Mouse (Mus musculus) neural tube, embryonic 15.5 days (tissue): Measurements from ENCODE around the gene Orc6. TPM values are rescaled to one million over a fixed set of nuclear protein-coding genes. Genes with fewer than 3 reads are reported as not detected.

ENCODE experiments used
- ATAC-seq: fragments of 200-750 bp; cut with Nextera tagmentation; 2 replicates; pipeline ENCODE4 v1.8.0; 2017; ENCODE audit warnings: mild to moderate bottlenecking, moderate TSS enrichment, moderate library complexity; ENCODE audit not compliant: low FRiP score
- H3K27ac ChIP-seq: fragments of 300-500 bp; sonication (generic); replicated peaks from 2 replicates; pipeline ENCODE4 v1.5.1; 2015; ENCODE audit warnings: mild to moderate bottlenecking, inconsistent platforms
- H3K27me3 ChIP-seq: fragments of 300-500 bp; sonication (generic); replicated peaks from 2 replicates; pipeline ENCODE4 v1.6.1; 2015; ENCODE audit warnings: inconsistent platforms
- H3K36me3 ChIP-seq: fragments of 300-500 bp; sonication (generic); 2 replicates; pipeline ENCODE4 v1.6.1; 2015; ENCODE audit warnings: inconsistent platforms
- H3K4me1 ChIP-seq: fragments of 300-500 bp; sonication (generic); 2 replicates; pipeline ENCODE4 v1.6.1; 2015; ENCODE audit warnings: inconsistent platforms
- H3K4me2 ChIP-seq: fragments of 300-500 bp; sonication (generic); 2 replicates; pipeline ENCODE4 v1.6.1; 2015; ENCODE audit warnings: inconsistent platforms, mild to moderate bottlenecking, moderate library complexity
- H3K4me3 ChIP-seq: fragments of 300-500 bp; sonication (generic); replicated peaks from 2 replicates; pipeline ENCODE4 v1.5.1; 2015; ENCODE audit warnings: mild to moderate bottlenecking, inconsistent platforms
- H3K9ac ChIP-seq: fragments of 300-500 bp; sonication (generic); replicated peaks from 2 replicates; pipeline ENCODE4 v1.6.1; 2015; ENCODE audit warnings: mild to moderate bottlenecking, inconsistent platforms
- H3K9me3 ChIP-seq: fragments of 300-500 bp; sonication (generic); replicated peaks from 2 replicates; pipeline ENCODE4 v1.6.1; 2016; ENCODE audit warnings: inconsistent platforms
- WGBS: fragments of 180-500 bp; shearing (Covaris S2); methylation state at CpG from one replicate; pipeline ENCODE4 v1.1.7; 2015; ENCODE audit warnings: mixed read lengths; 5-methylcytosine and 5-hydroxymethylcytosine counted together
- polyA plus RNA-seq: library from polyadenylated mRNA; unstranded; fragments of >200 nt; fragmentation: Nextera tagmentation; extraction: Ambion mirVana; gene quantifications from 2 replicates; pipeline ENCODE4 v1.2.1, GENCODE M21; 2015

Orc6 gene
- polyA plus RNA-seq, 1 experiment from 2014 or later: 69.5 TPM

DNA sequence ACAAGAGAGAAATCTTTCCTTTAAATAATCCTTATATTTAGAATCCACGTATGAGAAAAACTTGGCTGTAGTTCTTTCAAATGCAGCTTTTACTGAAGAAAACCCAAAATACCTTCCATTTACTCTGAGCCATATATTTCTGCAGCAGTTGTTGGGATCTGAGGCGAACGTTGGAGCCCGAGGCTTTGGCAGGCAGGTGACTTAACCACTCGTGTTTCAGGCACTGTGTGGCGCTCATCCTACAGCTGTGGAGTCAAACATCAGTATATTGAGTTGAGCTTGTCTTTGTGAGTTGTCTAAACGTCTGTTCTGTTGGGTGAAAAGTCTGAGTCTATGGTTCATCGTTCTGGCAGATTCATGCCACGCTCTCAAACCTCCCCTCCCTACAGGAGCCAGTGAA lies 27.6 kb downstream of the Orc6 start:
- Histone ChIP-seq H3K27ac (no peak overlapping the region), H3K4me1 (no peaks in the 10 kb centered on the region), H3K36me3 (no peaks in the 10 kb centered on the region), H3K4me3 (no peak overlapping the region), H3K9me3 (no peaks in the 10 kb centered on the region), H3K4me2 (no peak overlapping the region), H3K27me3 (no peaks in the 10 kb centered on the region), H3K9ac (no peak overlapping the region)
- 86% methylated on average over 9 of the region's 9 CpGs for WGBS
- ATAC-seq: no peak

DNA sequence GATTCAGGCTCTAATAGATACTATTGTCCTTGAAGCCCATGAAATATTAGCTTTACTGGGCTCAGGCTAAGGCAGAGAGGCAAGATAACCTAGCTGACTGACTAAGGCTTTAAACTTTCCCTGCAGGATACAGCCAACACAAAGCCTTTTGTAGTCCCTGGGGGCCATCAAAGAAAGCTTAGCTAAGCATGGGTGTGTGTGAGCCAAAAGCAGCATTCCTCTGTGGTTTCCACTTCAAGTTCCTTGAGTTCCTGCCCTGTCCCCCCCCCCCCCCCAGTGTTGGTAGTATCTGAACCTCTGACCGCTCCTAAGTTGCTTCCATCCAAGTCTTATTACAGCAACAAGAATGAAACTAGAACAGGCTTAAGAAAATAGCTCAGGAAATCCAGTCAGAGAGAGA lies 30.1 kb downstream of the Orc6 start:
- no peak for ATAC-seq
- Histone ChIP-seq H3K9ac (no peak overlapping the region), H3K4me1 (no peaks in the 10 kb centered on the region), H3K36me3 (no peaks in the 10 kb centered on the region), H3K27me3 (no peaks in the 10 kb centered on the region), H3K27ac (no peak overlapping the region), H3K4me3 (no peak overlapping the region), H3K4me2 (no peak overlapping the region), H3K9me3 (no peaks in the 10 kb centered on the region)
- 92% methylated on average over 1 of the region's 1 CpGs for WGBS

DNA sequence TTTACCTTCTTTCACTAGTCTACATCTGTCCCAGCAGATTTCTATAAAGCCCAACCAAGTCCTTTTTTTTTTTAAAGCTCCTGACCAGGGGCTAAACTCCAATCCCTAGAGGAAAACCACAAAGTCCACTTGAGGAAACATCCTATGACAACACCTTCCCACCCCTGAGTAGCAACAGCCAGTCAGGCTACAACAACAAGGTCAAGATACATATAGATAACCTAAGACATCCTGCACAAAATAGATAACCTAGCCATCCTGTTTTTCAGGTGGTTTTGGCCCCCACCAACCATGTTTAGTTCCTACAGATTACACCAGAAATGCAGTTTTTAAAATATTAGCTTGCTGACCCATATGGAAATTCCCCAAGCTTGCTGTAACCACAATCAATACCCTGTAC lies 35.7 kb downstream of the Orc6 start:
- no peak for ATAC-seq
- no peak overlapping the region for H3K4me2 ChIP-seq
- no peak overlapping the region for H3K27ac ChIP-seq
- no peak overlapping the region for H3K9ac ChIP-seq
- peaks cover 3% of the 10 kb centered on the region; the same call in 1 of the 2 replicates for H3K4me1 ChIP-seq
- no peak overlapping the region for H3K4me3 ChIP-seq
- no peaks in the 10 kb centered on the region for H3K9me3 ChIP-seq
- no peaks in the 10 kb centered on the region for H3K27me3 ChIP-seq
- H3K36me3 ChIP-seq: no peaks in the 10 kb centered on the region

DNA sequence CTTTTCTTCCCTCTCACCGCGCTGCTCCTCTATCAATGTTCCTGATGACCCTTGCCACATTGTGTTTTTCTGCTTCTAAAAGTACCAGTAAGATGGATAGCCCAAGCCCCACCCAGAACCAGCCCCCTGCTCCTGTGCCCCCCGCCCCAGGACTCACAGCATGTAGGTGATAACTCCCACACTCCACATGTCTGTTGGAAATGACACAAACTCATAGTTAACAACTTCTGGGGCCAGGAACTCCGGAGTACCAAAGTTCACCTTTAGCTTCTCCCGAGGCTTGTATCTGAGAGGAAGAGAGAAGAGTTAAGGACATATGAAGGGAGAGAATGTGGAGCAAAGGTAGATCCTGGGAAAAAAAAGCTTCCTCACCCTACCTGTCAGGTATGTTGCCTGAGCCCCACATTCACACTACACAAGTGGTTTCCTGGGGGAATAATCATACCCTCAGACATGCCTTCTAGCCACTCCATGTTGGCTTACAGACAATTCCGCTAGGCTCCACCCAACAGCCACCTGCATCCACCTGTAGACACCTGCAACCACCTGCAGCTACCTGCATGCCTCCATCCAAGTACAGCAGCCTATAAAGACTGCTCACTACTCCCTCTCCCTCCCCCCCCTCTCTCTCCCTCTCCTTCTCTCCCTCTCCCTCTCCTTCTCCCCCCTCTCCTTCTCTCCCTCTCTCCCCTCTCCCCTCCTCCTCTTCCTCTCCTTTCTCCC lies 36.9 kb downstream of the Orc6 start:
- no peak overlapping the region for H3K27ac ChIP-seq
- H3K27me3 ChIP-seq: no peaks in the 10 kb centered on the region
- H3K4me2 ChIP-seq: no peak overlapping the region
- H3K4me1 ChIP-seq: peaks cover 3% of the 10 kb centered on the region; the same call in 1 of the 2 replicates
- ATAC-seq: no peak
- no peaks in the 10 kb centered on the region for H3K36me3 ChIP-seq
- 86% methylated on average over 6 of the region's 6 CpGs for WGBS
- no peak overlapping the region for H3K4me3 ChIP-seq
- H3K9me3 ChIP-seq: no peaks in the 10 kb centered on the region
- H3K9ac ChIP-seq: no peak overlapping the region

DNA sequence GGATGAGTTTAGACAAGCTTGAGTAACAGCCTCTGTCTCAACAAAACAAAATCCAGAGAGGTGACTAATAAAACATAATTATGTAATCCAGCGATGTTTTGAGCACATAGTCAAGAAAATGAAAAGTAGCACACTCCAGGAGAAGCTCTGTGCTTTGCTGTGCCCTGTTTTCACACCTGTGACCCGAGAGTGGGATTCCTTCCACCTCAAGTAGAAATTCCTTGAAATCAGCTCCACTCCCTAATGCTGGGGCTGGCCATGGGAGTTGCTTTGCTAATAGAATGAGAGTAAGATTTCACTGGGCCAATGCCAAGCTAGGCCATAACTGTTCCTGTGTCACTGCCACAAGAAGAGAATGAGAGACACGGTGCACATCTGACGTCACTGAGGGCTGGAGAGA lies 38.2 kb downstream of the Orc6 start:
- Histone ChIP-seq H3K4me1 (peaks cover 3% of the 10 kb centered on the region; the same call in 1 of the 2 replicates), H3K36me3 (no peaks in the 10 kb centered on the region), H3K4me2 (no peak overlapping the region), H3K9me3 (no peaks in the 10 kb centered on the region), H3K27me3 (no peaks in the 10 kb centered on the region), H3K27ac (no peak overlapping the region), H3K9ac (no peak overlapping the region), H3K4me3 (no peak overlapping the region)
- WGBS: 81% methylated on average over 4 of the region's 4 CpGs
- no peak for ATAC-seq

DNA sequence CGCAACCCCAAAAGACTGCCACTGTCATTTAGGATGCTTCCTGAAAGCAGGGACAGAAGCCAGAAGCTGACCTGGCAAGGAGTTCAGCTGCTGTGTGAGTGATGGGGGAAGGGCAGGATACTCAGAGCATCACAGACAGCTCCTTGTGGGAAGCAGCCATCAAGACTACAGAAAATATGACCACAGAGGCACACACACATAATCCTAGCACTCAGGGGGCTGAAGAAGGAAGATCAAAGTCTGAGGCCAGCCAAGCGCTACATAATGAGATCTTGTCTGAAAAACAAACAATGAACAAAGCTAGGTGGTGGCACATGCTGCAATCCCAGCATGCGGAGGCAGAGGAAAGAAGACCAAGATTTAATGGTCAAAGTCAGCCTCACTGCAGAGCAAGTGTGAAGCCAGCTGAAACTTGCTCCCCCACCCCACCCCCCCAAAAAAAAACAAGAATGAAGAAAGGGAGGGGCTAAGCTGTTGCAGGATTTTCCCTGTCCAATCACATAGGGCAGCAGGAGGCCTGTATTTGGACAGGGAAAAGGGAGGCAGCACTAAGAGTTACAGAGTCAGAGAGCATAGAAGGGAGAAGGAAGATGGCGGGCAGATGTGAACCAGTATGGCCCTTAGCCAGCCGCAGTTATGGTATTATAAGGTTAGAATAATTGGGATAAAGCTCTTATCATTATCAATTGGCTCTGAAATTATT lies 40.6 kb downstream of the Orc6 start:
- no peak overlapping the region for H3K27ac ChIP-seq
- WGBS: 68% methylated on average over 5 of the region's 5 CpGs

DNA sequence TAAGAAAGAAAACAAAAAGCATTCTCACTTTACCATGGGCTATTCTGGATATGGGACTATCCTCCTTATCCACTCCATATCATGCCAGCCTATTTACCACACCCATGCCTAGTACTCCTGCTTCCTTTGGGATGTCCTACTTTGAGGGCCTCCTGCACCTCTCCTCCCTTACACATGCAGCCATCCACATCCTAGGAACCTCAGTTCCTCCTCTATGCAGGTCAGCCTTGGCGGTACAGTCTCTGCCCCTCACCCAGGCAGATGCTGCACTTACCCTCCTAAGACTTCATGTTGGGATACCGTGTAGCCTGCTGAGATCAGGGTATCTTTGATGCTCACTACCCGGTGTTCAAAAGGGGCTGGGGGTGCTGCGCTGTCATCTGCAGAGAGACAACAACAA lies 53.9 kb downstream of the Orc6 start:
- 81% methylated on average over 4 of the region's 4 CpGs for WGBS
- Histone ChIP-seq H3K27ac (no peak overlapping the region), H3K4me2 (no peak overlapping the region), H3K4me1 (no peaks in the 10 kb centered on the region), H3K36me3 (no peaks in the 10 kb centered on the region), H3K4me3 (no peak overlapping the region), H3K9ac (no peak overlapping the region), H3K27me3 (no peaks in the 10 kb centered on the region), H3K9me3 (no peaks in the 10 kb centered on the region)
- ATAC-seq: no peak

More for the DNA sequence above, 40.6 kb downstream of the Orc6 start:
- H3K9me3 ChIP-seq: no peaks in the 10 kb centered on the region
- ATAC-seq: no peak
- no peak overlapping the region for H3K4me2 ChIP-seq
- peaks cover 3% of the 10 kb centered on the region; the same call in 1 of the 2 replicates for H3K4me1 ChIP-seq
- no peak overlapping the region for H3K9ac ChIP-seq
- H3K27me3 ChIP-seq: no peaks in the 10 kb centered on the region
- H3K4me3 ChIP-seq: no peak overlapping the region
- H3K36me3 ChIP-seq: no peaks in the 10 kb centered on the region

Other genes with a start within 250 kb of the Orc6 start
- 60.6 and 68.3 TPM in 2 replicates for gene Fbxw9, start 239.6 kb upstream of the Orc6 start, polyA plus RNA-seq
- gene Gm5741, start 231.7 kb upstream of the Orc6 start, polyA plus RNA-seq: 1.4 and 1.6 TPM in 2 replicates
- gene Dhps, start 227.9 kb upstream of the Orc6 start, polyA plus RNA-seq: 102 and 117 TPM in 2 replicates
- gene Wdr83os, start 218.9 kb upstream of the Orc6 start, polyA plus RNA-seq: 111 and 121 TPM in 2 replicates
- gene Wdr83, start 218.3 kb upstream of the Orc6 start, polyA plus RNA-seq: 50.3 and 50.5 TPM in 2 replicates
- gene Man2b1, start 216.4 kb upstream of the Orc6 start, polyA plus RNA-seq: 19.3 and 31.1 TPM in 2 replicates
- gene Zfp791, start 176.5 kb upstream of the Orc6 start, polyA plus RNA-seq: 3.4 and 4.2 TPM in 2 replicates
- not detected in 2 replicates for gene Cks1brt, start 147.7 kb upstream of the Orc6 start, polyA plus RNA-seq
- not detected in 2 replicates for gene Olfr371, start 73.6 kb upstream of the Orc6 start, polyA plus RNA-seq
- gene Vps35, start 170 bp downstream of the Orc6 start, polyA plus RNA-seq: 171 and 178 TPM in 2 replicates
- 0.56 and 0.90 TPM in 2 replicates for gene Mylk3, start 86.7 kb downstream of the Orc6 start, polyA plus RNA-seq
- gene 4921524J17Rik, start 133.2 kb downstream of the Orc6 start, polyA plus RNA-seq: 37.4 and 37.6 TPM in 2 replicates
- 51.2 and 60.2 TPM in 2 replicates for gene Gpt2, start 192.9 kb downstream of the Orc6 start, polyA plus RNA-seq